Mouse (Mus musculus): ENCODE measurements around the gene Atp1a2. TPM values are rescaled to one million over a fixed set of nuclear protein-coding genes. Genes with fewer than 3 reads are reported as not detected.

Gene Atp1a2
- polyA plus RNA-seq, 1 experiment from 2014 or later, result 3.1 TPM

- H3K27ac ChIP-seq (ENCODE audit: low read length), result no peak overlapping the region
- no peak overlapping the region for H3K4me2 ChIP-seq (ENCODE audit: low read depth, low read length)
- H3K9me3 ChIP-seq (ENCODE audit: control insufficient read depth, low read length), result no peaks in the 10 kb centered on the region
- no peak for ATAC-seq
- H3K4me1 ChIP-seq (ENCODE audit: control insufficient read depth, insufficient read depth, low read length), result no peaks in the 10 kb centered on the region
- H3K27me3 ChIP-seq (replicated peaks; ENCODE audit: control insufficient read depth, insufficient read depth, low read length), result peaks cover 5% of the 10 kb centered on the region; the same call in 1 of the 2 replicates
- no peak overlapping the region for H3K9ac ChIP-seq (ENCODE audit: low read depth, low read length)
- 62% methylated on average over 6 of the region's 6 CpGs for WGBS
- H3K36me3 ChIP-seq (ENCODE audit: control insufficient read depth, insufficient read depth, low read length), result no peaks in the 10 kb centered on the region
- H3K4me3 ChIP-seq (ENCODE audit: low read length), result no peak overlapping the region
These were observed 56.7 kb downstream of the Atp1a2 start for GRCm38 (mm10) chr1:172240945-172241708.

GRCm38 (mm10) chr1:172229215-172229614 is 68.6 kb downstream of the Atp1a2 start:
- Histone ChIP-seq H3K9me3 (ENCODE audit: control insufficient read depth, low read length) (no peaks in the 10 kb centered on the region), H3K4me1 (ENCODE audit: control insufficient read depth, insufficient read depth, low read length) (no peaks in the 10 kb centered on the region), H3K4me2 (ENCODE audit: low read depth, low read length) (no peak overlapping the region), H3K27me3 (replicated peaks; ENCODE audit: control insufficient read depth, insufficient read depth, low read length) (no peaks in the 10 kb centered on the region), H3K9ac (ENCODE audit: low read depth, low read length) (no peak overlapping the region), H3K27ac (ENCODE audit: low read length) (no peak overlapping the region), H3K4me3 (ENCODE audit: low read length) (no peak overlapping the region), H3K36me3 (ENCODE audit: control insufficient read depth, insufficient read depth, low read length) (no peaks in the 10 kb centered on the region)
- ATAC-seq, result no peak
- 92% methylated on average over 1 of the region's 1 CpGs for WGBS

- H3K4me2 ChIP-seq (ENCODE audit: low read depth, low read length), result no peak overlapping the region
- H3K27me3 ChIP-seq (replicated peaks; ENCODE audit: control insufficient read depth, insufficient read depth, low read length), result no peaks in the 10 kb centered on the region
- ATAC-seq, result no peak
- H3K36me3 ChIP-seq (ENCODE audit: control insufficient read depth, insufficient read depth, low read length), result no peaks in the 10 kb centered on the region
- H3K27ac ChIP-seq (ENCODE audit: low read length), result no peak overlapping the region
- no peak overlapping the region for H3K4me3 ChIP-seq (ENCODE audit: low read length)
- 80% methylated on average over 2 of the region's 2 CpGs for WGBS
- H3K9me3 ChIP-seq (ENCODE audit: control insufficient read depth, low read length), result no peaks in the 10 kb centered on the region
- H3K9ac ChIP-seq (ENCODE audit: low read depth, low read length), result no peak overlapping the region
- no peaks in the 10 kb centered on the region for H3K4me1 ChIP-seq (ENCODE audit: control insufficient read depth, insufficient read depth, low read length)
These were observed 69.7 kb downstream of the Atp1a2 start for GRCm38 (mm10) chr1:172228209-172228608.

Other genes starting within 250 kb of the Atp1a2 start
- 0.09 TPM in 1 of 2 replicates, not detected in the other for gene Nhlh1, start 240.5 kb downstream of the Atp1a2 start, polyA plus RNA-seq (2015; fragmentation: Nextera tagmentation; extraction: Ambion mirVana)
- 204 and 218 TPM in 2 replicates for gene Copa, start 215.5 kb downstream of the Atp1a2 start, polyA plus RNA-seq (2015; fragmentation: Nextera tagmentation; extraction: Ambion mirVana)
- gene Ncstn, start 215.3 kb downstream of the Atp1a2 start, polyA plus RNA-seq (2015; fragmentation: Nextera tagmentation; extraction: Ambion mirVana), result 159 TPM in 2 replicates
- 161 TPM in 2 replicates for gene Pex19, start 171.3 kb downstream of the Atp1a2 start, polyA plus RNA-seq (2015; fragmentation: Nextera tagmentation; extraction: Ambion mirVana)
- gene Dcaf8, start 150.0 kb downstream of the Atp1a2 start, polyA plus RNA-seq (2015; fragmentation: Nextera tagmentation; extraction: Ambion mirVana), result 93.2 and 102 TPM in 2 replicates
- 80.2 and 81.3 TPM in 2 replicates for gene Pea15a, start 91.3 kb downstream of the Atp1a2 start, polyA plus RNA-seq (2015; fragmentation: Nextera tagmentation; extraction: Ambion mirVana)
- 24.1 and 24.6 TPM in 2 replicates for gene Casq1, start 78.2 kb downstream of the Atp1a2 start, polyA plus RNA-seq (2015; fragmentation: Nextera tagmentation; extraction: Ambion mirVana)
- not detected in 2 replicates for gene Atp1a4, start 39.6 kb downstream of the Atp1a2 start, polyA plus RNA-seq (2015; fragmentation: Nextera tagmentation; extraction: Ambion mirVana)
- gene Igsf8, start 36.4 kb downstream of the Atp1a2 start, polyA plus RNA-seq (2015; fragmentation: Nextera tagmentation; extraction: Ambion mirVana), result 43.1 and 45.2 TPM in 2 replicates
- not detected in 2 replicates for gene Kcnj9, start 31.3 kb upstream of the Atp1a2 start, polyA plus RNA-seq (2015; fragmentation: Nextera tagmentation; extraction: Ambion mirVana)
- gene Kcnj10, start 43.1 kb upstream of the Atp1a2 start, polyA plus RNA-seq (2015; fragmentation: Nextera tagmentation; extraction: Ambion mirVana), result 0.07 and 0.10 TPM in 2 replicates
- 5.0 and 5.6 TPM in 2 replicates for gene Pigm, start 78.5 kb upstream of the Atp1a2 start, polyA plus RNA-seq (2015; fragmentation: Nextera tagmentation; extraction: Ambion mirVana)
- gene Slamf9, start 177.3 kb upstream of the Atp1a2 start, polyA plus RNA-seq (2015; fragmentation: Nextera tagmentation; extraction: Ambion mirVana), result 1.6 and 2.3 TPM in 2 replicates
- gene Igsf9, start 183.7 kb upstream of the Atp1a2 start, polyA plus RNA-seq (2015; fragmentation: Nextera tagmentation; extraction: Ambion mirVana), result 109 and 110 TPM in 2 replicates
- 469 and 470 TPM in 2 replicates for gene Tagln2, start 202.0 kb upstream of the Atp1a2 start, polyA plus RNA-seq (2015; fragmentation: Nextera tagmentation; extraction: Ambion mirVana)
- 1.1 and 1.3 TPM in 2 replicates for gene Cfap45, start 222.7 kb upstream of the Atp1a2 start, polyA plus RNA-seq (2015; fragmentation: Nextera tagmentation; extraction: Ambion mirVana)

Data from intestine, embryonic 16.5 days (tissue).